In the genomic region with DNA sequence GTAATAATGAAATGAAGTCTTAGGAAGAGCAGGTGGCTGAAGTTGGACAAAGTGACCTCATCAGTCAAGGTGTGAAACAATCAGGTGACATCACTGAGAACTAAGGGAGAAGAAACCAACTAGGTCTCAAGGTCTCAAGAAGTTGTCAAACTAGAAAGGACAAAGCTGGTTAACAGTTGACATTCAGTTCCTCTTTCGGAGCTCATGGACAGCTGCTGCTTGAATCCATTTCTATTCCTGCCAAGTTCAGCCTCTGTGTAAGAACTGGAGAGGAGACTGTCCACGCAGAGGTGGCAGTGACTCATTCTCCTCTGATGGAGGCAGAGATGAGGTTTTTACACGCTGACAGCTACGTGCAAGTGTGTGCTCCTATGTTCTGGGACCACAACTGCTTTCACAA, we compare ENCODE assay signal across 13 mouse cellular contexts.
"Had no signal": no experiment of that assay in that cellular context is flagged by ENCODE, and none has a peak within 500 bp of the region (broad histone marks: within the 10 kb centered on the region; RNA-seq: fewer than 3 reads in every experiment).

No protein-coding gene starts in this region.

- ATAC-seq: intestine, embryonic 15.5 days; liver, postnatal 0 days had no signal

- DNase-seq: kidney, adult 18-20 months; kidney, postnatal 25 days; layer of hippocampus, postnatal 36 days; liver, embryonic 13.5 days; liver, postnatal 0 days; midbrain, embryonic 14.5 days; thymus, postnatal 4 days had no signal

- H3K27ac ChIP-seq: intestine, embryonic 15.5 days; limb, embryonic 15.5 days; liver, embryonic 13.5 days; lung, embryonic 15.5 days; midbrain, embryonic 10.5 days; neural tube, embryonic 12.5 days; stomach, postnatal 0 days had no signal

- H3K4me3 ChIP-seq: intestine, embryonic 15.5 days; limb, embryonic 15.5 days; liver, embryonic 13.5 days; lung, embryonic 15.5 days; midbrain, embryonic 10.5 days; neural tube, embryonic 12.5 days had no signal
